Mouse (Mus musculus): ENCODE measurements around the gene Btn2a2. TPM values are rescaled to one million over a fixed set of nuclear protein-coding genes. Genes with fewer than 3 reads are reported as not detected.
A peak's percentile ranks its signal among the peaks of the same experiment; 100 is the strongest.

Gene Btn2a2
- polyA plus RNA-seq, 1 experiment from 2014 or later: 1.3 TPM

GRCm38 (mm10) chr13:23435241-23435640 is 53.4 kb downstream of the Btn2a2 start:
- peak overlapping the region; percentile 25 for H3K4me3 ChIP-seq (ENCODE audit: low read depth, low read length)
- no peaks in the 10 kb centered on the region for H3K27me3 ChIP-seq (ENCODE audit: control insufficient read depth, insufficient read depth, low read length)
- H3K9me3 ChIP-seq (ENCODE audit: control insufficient read depth, low read length): no peaks in the 10 kb centered on the region
- ATAC-seq (ENCODE audit: insufficient number of reproducible peaks, low FRiP score, low TSS enrichment, low read depth) (no peak), DNase-seq (ENCODE audit: low spot score) (no peak)
- no peak overlapping the region for H3K9ac ChIP-seq (ENCODE audit: low read length)
- H3K27ac ChIP-seq (replicated peaks; ENCODE audit: low read depth, low read length): no peak overlapping the region
- H3K36me3 ChIP-seq (ENCODE audit: control insufficient read depth, insufficient read depth, low read length): no peaks in the 10 kb centered on the region
- 15% methylated on average over 4 of the region's 4 CpGs for WGBS
- peak overlapping the region; percentile 39 for H3K4me2 ChIP-seq (ENCODE audit: low read depth, severe bottlenecking)
- no peaks in the 10 kb centered on the region for H3K4me1 ChIP-seq (ENCODE audit: control insufficient read depth, insufficient read depth, low read length)

DNA sequence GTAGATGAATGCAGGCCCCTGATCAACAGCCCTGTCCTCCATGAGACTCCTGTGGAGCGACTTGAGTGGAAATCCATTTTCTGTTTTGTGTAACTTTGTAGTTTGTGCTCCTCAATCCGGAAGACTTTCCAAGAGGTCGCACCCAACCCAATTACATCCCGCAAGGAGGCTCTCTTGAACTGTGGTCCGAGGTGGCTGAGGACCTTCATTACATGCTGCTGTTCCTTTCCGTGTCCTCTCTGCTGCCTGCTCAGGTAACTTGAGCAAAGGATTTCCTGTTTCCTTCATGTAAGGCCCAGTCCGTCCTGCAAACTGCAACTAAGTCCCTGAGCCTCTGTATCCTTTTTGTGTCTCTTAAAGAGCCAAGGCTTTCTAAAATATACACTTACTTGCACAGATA is 54.2 kb downstream of the Btn2a2 start:
- Histone ChIP-seq H3K9me3 (ENCODE audit: control insufficient read depth, low read length) (no peaks in the 10 kb centered on the region), H3K4me2 (ENCODE audit: low read depth, severe bottlenecking) (peak overlapping the region; percentile 30; the same call in 1 of the 2 replicates), H3K9ac (ENCODE audit: low read length) (no peak overlapping the region), H3K27me3 (ENCODE audit: control insufficient read depth, insufficient read depth, low read length) (no peaks in the 10 kb centered on the region), H3K36me3 (ENCODE audit: control insufficient read depth, insufficient read depth, low read length) (no peaks in the 10 kb centered on the region), H3K4me3 (ENCODE audit: low read depth, low read length) (no peak overlapping the region), H3K27ac (replicated peaks; ENCODE audit: low read depth, low read length) (no peak overlapping the region), H3K4me1 (ENCODE audit: control insufficient read depth, insufficient read depth, low read length) (no peaks in the 10 kb centered on the region)
- ATAC-seq (ENCODE audit: insufficient number of reproducible peaks, low FRiP score, low TSS enrichment, low read depth) (no peak), DNase-seq (ENCODE audit: low spot score) (no peak)
- WGBS: 6% methylated on average over 7 of the region's 7 CpGs

DNA sequence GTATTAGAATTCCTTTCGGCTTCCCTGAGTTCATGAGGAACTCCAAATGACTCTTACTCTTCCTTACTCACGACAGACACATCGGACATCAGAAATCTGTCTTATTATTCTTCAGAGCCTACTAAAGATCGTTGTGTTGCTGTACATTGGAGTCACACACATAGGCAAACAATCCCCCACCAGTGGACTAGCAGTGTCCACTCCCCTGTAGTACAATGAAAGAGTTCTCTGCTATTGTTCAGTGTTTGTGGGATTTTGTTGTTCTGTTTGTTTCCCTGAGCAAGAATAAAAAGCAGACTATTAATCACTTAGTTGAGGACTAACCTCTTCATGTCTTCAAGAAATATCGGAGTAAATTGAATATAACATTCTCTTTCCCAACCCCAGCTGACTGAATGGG is 54.9 kb downstream of the Btn2a2 start:
- no peak overlapping the region for H3K4me2 ChIP-seq (ENCODE audit: low read depth, severe bottlenecking)
- H3K4me1 ChIP-seq (ENCODE audit: control insufficient read depth, insufficient read depth, low read length): 0 out of 2 replicates have a peak, but pooled peaks cover 2% of the 10 kb centered on the region
- H3K4me3 ChIP-seq (ENCODE audit: low read depth, low read length): no peak overlapping the region; the same call in 1 of the 2 replicates
- WGBS: 64% methylated on average over 5 of the region's 5 CpGs
- H3K27me3 ChIP-seq (ENCODE audit: control insufficient read depth, insufficient read depth, low read length): no peaks in the 10 kb centered on the region
- DNase-seq (ENCODE audit: low spot score) (no peak), ATAC-seq (ENCODE audit: insufficient number of reproducible peaks, low FRiP score, low TSS enrichment, low read depth) (no peak)
- H3K36me3 ChIP-seq (ENCODE audit: control insufficient read depth, insufficient read depth, low read length): no peaks in the 10 kb centered on the region
- no peak overlapping the region for H3K9ac ChIP-seq (ENCODE audit: low read length)
- no peaks in the 10 kb centered on the region for H3K9me3 ChIP-seq (ENCODE audit: control insufficient read depth, low read length)
- H3K27ac ChIP-seq (replicated peaks; ENCODE audit: low read depth, low read length): no peak overlapping the region

DNA sequence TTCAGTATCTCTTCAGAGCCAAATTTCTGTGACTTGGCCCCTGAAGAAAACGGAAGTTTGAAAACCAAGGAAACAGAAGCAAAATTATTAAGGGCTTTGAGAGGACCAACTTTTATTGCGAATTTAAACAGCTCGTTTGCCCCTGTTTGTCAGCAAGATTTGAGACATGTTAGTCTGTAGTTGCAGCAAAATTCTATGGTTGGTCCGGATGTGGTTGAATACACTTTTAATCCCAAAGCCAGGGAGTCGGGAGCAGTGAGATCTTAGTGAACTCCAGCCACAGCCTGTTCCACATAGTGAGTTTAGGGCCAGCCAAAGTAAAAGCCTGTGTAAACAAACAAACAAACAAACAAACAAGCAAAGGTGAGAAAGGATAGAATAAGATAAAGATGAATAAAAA is 55.5 kb downstream of the Btn2a2 start:
- Histone ChIP-seq H3K4me2 (ENCODE audit: low read depth, severe bottlenecking) (peak overlapping the region; percentile 39), H3K27ac (replicated peaks; ENCODE audit: low read depth, low read length) (0 out of 2 replicates have a peak overlapping the region, but pooled peaks have one; percentile 36), H3K27me3 (ENCODE audit: control insufficient read depth, insufficient read depth, low read length) (no peaks in the 10 kb centered on the region), H3K4me1 (ENCODE audit: control insufficient read depth, insufficient read depth, low read length) (0 out of 2 replicates have a peak, but pooled peaks cover 2% of the 10 kb centered on the region), H3K9me3 (ENCODE audit: control insufficient read depth, low read length) (no peaks in the 10 kb centered on the region), H3K36me3 (ENCODE audit: control insufficient read depth, insufficient read depth, low read length) (no peaks in the 10 kb centered on the region), H3K9ac (ENCODE audit: low read length) (no peak overlapping the region), H3K4me3 (ENCODE audit: low read depth, low read length) (peak overlapping the region; percentile 50)
- DNase-seq (ENCODE audit: low spot score) (no peak), ATAC-seq (ENCODE audit: insufficient number of reproducible peaks, low FRiP score, low TSS enrichment, low read depth) (no peak)
- WGBS: 12% methylated on average over 5 of the region's 5 CpGs

GRCm38 (mm10) chr13:23432562-23433201 is 56.0 kb downstream of the Btn2a2 start:
- Histone ChIP-seq H3K4me2 (ENCODE audit: low read depth, severe bottlenecking) (peak overlapping the region; percentile 39), H3K27ac (replicated peaks; ENCODE audit: low read depth, low read length) (peak overlapping the region; percentile 42; the same call in 1 of the 2 replicates), H3K27me3 (ENCODE audit: control insufficient read depth, insufficient read depth, low read length) (no peaks in the 10 kb centered on the region), H3K9me3 (ENCODE audit: control insufficient read depth, low read length) (no peaks in the 10 kb centered on the region), H3K4me3 (ENCODE audit: low read depth, low read length) (peak overlapping the region; percentile 50), H3K36me3 (ENCODE audit: control insufficient read depth, insufficient read depth, low read length) (no peaks in the 10 kb centered on the region), H3K9ac (ENCODE audit: low read length) (peak overlapping the region; percentile 41; the same call in 1 of the 2 replicates), H3K4me1 (ENCODE audit: control insufficient read depth, insufficient read depth, low read length) (0 out of 2 replicates have a peak, but pooled peaks cover 2% of the 10 kb centered on the region)
- under 1% methylated on average over 28 of the region's 28 CpGs for WGBS
- peak; percentile 99 for DNase-seq (ENCODE audit: low spot score)
- ATAC-seq (ENCODE audit: insufficient number of reproducible peaks, low FRiP score, low TSS enrichment, low read depth): peak; percentile 89

- peak overlapping the region; percentile 39 for H3K4me2 ChIP-seq (ENCODE audit: low read depth, severe bottlenecking)
- peak overlapping the region; percentile 50 for H3K4me3 ChIP-seq (ENCODE audit: low read depth, low read length)
- H3K9ac ChIP-seq (ENCODE audit: low read length): peak overlapping the region; percentile 81
- ATAC-seq (ENCODE audit: insufficient number of reproducible peaks, low FRiP score, low TSS enrichment, low read depth): peak; percentile 71
- H3K36me3 ChIP-seq (ENCODE audit: control insufficient read depth, insufficient read depth, low read length): no peaks in the 10 kb centered on the region
- H3K9me3 ChIP-seq (ENCODE audit: control insufficient read depth, low read length): no peaks in the 10 kb centered on the region
- 0 out of 2 replicates have a peak, but pooled peaks cover 2% of the 10 kb centered on the region for H3K4me1 ChIP-seq (ENCODE audit: control insufficient read depth, insufficient read depth, low read length)
- no peaks in the 10 kb centered on the region for H3K27me3 ChIP-seq (ENCODE audit: control insufficient read depth, insufficient read depth, low read length)
- H3K27ac ChIP-seq (replicated peaks; ENCODE audit: low read depth, low read length): peak overlapping the region; percentile 91
- peak; percentile 92 for DNase-seq (ENCODE audit: low spot score)
- whole genome bisulfite sequencing: under 1% methylated on average over 15 of the region's 15 CpGs
These were observed 57.3 kb downstream of the Btn2a2 start for GRCm38 (mm10) chr13:23431351-23431771.

- peak overlapping the region; percentile 39 for H3K4me2 ChIP-seq (ENCODE audit: low read depth, severe bottlenecking)
- peak overlapping the region; percentile 91 for H3K27ac ChIP-seq (replicated peaks; ENCODE audit: low read depth, low read length)
- H3K27me3 ChIP-seq (ENCODE audit: control insufficient read depth, insufficient read depth, low read length): no peaks in the 10 kb centered on the region
- WGBS: under 1% methylated on average over 17 of the region's 17 CpGs
- H3K4me1 ChIP-seq (ENCODE audit: control insufficient read depth, insufficient read depth, low read length): 0 out of 2 replicates have a peak, but pooled peaks cover 2% of the 10 kb centered on the region
- peak; percentile 55 for ATAC-seq (ENCODE audit: insufficient number of reproducible peaks, low FRiP score, low TSS enrichment, low read depth)
- no peaks in the 10 kb centered on the region for H3K36me3 ChIP-seq (ENCODE audit: control insufficient read depth, insufficient read depth, low read length)
- peak; percentile 81 for DNase-seq (ENCODE audit: low spot score)
- H3K4me3 ChIP-seq (ENCODE audit: low read depth, low read length): peak overlapping the region; percentile 50
- no peaks in the 10 kb centered on the region for H3K9me3 ChIP-seq (ENCODE audit: control insufficient read depth, low read length)
- H3K9ac ChIP-seq (ENCODE audit: low read length): peak overlapping the region; percentile 81
These were observed 57.9 kb downstream of the Btn2a2 start for GRCm38 (mm10) chr13:23430734-23431133.

DNA sequence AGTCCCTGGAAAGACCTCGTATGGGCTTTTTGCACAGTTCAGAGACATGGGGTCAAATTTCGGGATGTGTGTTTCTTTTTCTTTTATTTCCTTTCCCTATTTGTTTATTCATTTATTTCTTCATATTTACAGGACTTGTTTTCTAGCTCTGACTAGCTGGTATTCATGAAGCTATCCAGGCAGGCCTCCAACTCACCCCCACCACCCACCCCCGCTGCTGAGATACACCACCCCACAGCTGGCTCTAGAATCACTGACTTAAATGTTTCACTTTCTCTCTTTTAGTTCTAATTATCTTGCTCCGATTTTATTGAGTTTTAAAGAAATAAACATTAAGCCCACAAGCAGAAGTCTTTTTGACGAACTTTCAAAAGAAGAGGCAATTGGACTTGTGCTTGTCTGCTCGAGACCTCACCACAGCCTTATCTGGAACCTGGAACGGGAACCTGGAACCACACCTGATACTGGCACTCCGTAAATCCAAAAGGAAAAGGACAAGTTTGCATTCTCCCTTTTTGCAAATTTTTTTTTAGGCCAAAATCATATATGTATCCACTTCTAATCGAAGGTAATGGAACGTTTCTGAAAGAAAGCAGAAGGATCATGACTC is 58.8 kb downstream of the Btn2a2 start:
- no peaks in the 10 kb centered on the region for H3K9me3 ChIP-seq (ENCODE audit: control insufficient read depth, low read length)
- H3K27me3 ChIP-seq (ENCODE audit: control insufficient read depth, insufficient read depth, low read length): no peaks in the 10 kb centered on the region
- peak overlapping the region; percentile 39 for H3K4me2 ChIP-seq (ENCODE audit: low read depth, severe bottlenecking)
- H3K4me3 ChIP-seq (ENCODE audit: low read depth, low read length): peak overlapping the region; percentile 50
- peak overlapping the region; percentile 81 for H3K9ac ChIP-seq (ENCODE audit: low read length)
- no peaks in the 10 kb centered on the region for H3K36me3 ChIP-seq (ENCODE audit: control insufficient read depth, insufficient read depth, low read length)
- 48% methylated on average over 10 of the region's 10 CpGs for WGBS
- DNase-seq (ENCODE audit: low spot score) (no peak), ATAC-seq (ENCODE audit: insufficient number of reproducible peaks, low FRiP score, low TSS enrichment, low read depth) (no peak)
- H3K27ac ChIP-seq (replicated peaks; ENCODE audit: low read depth, low read length): no peak overlapping the region
- H3K4me1 ChIP-seq (ENCODE audit: control insufficient read depth, insufficient read depth, low read length): 0 out of 2 replicates have a peak, but pooled peaks cover 2% of the 10 kb centered on the region

Measured in limb, embryonic 11.5 days (tissue).